Mouse (Mus musculus) cerebellum, adult 8-10 months (tissue): ENCODE data around the gene Gorab.

Experiments used
- DNase-seq: peaks from one replicate; pipeline ENCODE4 v3.0.0; 2022

The Gorab gene

DNA sequence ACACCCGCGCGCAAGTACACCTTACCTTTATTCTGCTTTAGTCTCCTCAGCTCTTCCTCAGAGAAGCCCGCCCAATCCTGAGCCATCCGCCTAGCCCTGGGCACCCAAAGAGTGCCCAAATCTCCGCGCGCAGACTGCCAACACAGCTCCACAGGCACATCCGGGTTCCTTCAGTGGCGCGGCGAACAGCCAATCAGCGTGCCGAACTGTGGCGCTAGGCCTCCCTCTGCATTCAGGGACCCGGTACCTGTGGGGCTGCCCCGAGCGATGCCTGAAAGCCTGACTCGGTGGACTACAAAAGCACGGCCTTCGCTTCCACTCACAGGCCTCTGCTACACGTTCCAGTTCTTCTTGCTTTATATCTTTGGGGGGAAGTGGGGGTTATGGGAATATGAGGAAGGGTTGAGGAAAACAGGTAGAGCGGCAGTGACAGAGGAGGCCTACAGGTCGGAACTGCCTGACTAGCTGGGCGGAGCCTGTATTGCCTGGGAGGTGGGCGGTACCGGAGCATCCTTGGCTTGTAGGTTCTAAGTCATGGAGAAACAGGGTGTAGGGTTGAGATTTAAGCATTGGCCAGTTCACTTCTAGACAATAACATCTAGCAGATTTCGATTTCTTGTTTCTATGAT is at the start of gene Gorab:
Gene Gorab, minus strand, starts transcription at position 172 of the 629 bp plus-strand sequence.
- DNase-seq: peak; percentile 97

DNA sequence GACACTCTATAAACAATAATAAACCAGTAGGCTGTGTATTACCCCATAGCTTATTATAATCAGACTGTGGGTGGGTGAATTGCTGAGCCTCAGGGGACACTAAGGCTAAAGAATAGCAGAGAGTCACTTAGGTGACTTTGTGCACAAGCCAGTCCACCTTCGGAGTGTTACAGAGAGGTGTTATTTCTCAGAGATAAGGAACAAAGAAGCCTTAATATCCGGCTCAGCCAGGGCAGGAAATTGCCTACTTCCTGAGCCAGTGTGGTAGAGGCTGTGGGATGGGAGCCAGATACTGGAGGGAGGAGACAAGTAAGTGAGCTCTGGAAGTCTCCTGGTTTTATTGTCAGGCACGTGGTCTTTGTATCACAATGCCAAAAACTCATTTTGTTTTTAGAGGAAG is 40.4 kb upstream of the Gorab start:
- DNase-seq: no peak

GRCm38 (mm10) chr1:163439002-163439401 is 35.5 kb upstream of the Gorab start:
- no peak for DNase-seq

DNA sequence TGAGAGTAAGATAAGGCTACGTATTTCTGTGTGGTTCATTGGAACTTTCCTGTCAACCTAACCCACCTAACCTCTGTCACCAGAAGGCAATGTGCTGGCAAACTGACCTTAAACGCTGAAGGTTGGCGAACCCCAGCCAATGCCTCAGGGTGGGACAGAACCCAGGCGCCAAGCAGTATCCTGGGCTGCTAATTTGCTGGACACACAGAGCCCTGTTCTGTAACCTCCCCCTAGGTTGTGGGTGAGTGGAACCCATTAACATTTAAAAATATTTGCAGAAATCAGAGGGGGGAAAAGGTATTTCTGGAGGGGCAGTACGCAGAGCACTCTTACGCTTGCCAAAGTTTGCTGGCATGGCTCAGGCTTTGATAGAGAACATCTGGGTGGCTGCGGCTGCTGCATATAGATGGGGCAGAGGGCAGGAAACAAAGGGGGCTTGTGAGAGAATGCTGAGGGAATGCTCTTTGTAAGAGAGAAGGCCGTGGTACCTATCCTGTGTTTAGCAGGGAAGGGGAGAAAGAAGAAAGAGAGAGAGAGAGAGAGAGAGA is 20.1 kb upstream of the Gorab start:
- no peak for DNase-seq

GRCm38 (mm10) chr1:163417191-163417590 is 13.7 kb upstream of the Gorab start:
- no peak for DNase-seq

GRCm38 (mm10) chr1:163414200-163414599 is 10.7 kb upstream of the Gorab start:
- no peak for DNase-seq

DNA sequence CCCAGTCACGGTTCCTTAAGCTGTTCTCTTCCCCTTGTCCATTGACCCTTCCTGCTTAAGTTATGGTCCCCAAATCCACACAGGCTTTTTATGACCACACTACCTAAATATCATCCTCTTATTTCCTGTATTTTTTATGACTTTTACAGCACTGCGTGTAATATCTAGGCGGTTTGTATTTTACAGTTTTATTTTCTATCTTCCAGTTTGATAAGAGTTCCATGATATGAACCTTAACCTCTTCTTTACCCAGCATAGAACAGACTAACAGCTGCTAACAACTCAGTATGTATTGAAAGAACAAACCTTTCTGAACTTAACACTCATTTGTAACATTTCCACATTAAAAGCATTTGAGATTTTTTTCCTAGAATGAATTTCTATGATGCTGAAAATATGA is 2.7 kb upstream of the Gorab start:
- DNase-seq: no peak

DNA sequence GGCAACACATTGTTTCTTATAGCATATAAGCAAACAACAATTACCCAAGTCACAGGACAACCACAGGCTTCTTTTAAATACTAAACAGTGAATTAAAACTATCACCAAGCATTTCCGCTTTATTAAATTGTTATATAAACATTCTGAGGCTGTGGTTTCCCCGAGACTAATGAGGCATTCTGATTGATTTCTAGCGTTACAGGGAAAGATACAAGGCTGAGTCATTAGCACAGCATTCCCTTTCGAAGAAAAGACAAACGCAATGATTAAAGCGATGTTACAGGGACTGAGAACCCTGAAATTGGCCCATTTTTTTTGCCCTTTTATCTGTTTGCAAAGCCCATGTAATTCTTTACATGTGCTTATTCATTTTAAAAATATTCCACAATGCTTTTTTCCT is 12.1 kb downstream of the Gorab start:
- DNase-seq: no peak

DNA sequence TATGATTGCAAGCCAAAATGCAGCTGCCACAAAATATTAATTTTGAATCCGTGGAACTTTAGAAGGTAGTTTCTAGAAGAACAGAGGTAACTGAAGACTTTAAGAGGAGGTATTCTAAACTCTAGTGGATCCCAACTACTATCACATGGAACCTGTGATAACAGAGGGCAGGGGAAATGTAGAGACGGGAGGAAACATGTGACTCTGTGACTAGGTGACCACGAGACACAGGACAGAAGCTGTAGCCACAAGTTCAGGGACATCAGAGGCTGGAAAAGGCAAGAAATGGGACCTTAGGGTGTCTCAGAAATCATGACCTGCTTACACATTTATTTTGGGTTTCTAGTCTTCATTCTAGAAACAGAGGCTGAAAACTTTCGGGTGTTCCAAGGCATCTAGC is 13.4 kb downstream of the Gorab start:
- DNase-seq: no peak

- no peak for DNase-seq
Observed at GRCm38 (mm10) chr1:163386196-163386595, 17.3 kb downstream of the Gorab start.

DNA sequence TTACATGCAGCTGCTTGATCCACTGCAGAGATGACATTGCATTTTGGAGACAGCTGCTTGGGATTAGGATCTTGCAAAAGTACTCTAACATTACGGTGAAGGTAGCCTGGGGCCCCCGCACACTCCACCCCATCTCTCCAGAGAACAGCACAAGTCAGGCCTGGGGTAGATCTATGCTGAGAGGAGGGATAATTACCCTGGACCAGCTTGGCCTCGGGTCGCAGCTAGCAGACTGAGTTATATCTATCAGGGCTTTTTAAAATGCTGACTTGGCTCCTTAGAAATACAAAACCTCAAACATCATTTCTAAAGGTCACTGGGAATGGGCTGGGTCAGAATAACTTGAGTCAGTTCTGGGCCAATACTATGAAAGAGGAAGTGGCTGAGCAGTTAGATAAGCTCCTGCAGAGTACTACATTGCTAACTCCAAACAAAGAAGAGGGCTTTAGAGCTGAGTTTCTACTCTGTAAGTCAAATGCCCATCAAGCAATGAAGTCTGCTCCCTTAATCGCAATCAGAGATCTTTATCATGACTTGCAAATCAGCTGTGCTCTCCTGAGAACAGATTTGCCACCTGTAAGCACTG is 19.9 kb downstream of the Gorab start:
- no peak for DNase-seq

- no peak for DNase-seq
Observed at GRCm38 (mm10) chr1:163382048-163382719, 21.3 kb downstream of the Gorab start.

- DNase-seq: no peak
Observed at GRCm38 (mm10) chr1:163380591-163380990, 22.9 kb downstream of the Gorab start.

- DNase-seq: no peak
Observed at GRCm38 (mm10) chr1:163380072-163380471, 23.4 kb downstream of the Gorab start.

DNA sequence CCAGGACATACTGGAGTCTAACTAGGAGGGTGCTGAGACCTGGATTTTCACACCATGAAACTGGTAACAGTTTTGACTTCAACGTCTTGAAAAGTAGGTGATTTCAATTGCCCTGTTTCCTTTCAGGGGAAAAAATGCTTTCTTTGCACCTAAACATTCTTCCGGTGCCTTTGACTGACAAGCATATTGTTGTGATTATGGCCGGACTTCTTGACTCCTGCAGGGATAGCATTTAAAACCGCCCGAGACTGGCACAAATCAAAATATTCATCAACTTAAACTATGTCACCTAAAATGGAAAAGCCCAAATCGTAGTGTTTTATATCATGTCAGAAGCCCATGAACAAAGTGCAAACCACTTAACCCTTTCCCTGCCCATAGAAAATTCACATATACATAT is 25.5 kb downstream of the Gorab start:
- no peak for DNase-seq

DNA sequence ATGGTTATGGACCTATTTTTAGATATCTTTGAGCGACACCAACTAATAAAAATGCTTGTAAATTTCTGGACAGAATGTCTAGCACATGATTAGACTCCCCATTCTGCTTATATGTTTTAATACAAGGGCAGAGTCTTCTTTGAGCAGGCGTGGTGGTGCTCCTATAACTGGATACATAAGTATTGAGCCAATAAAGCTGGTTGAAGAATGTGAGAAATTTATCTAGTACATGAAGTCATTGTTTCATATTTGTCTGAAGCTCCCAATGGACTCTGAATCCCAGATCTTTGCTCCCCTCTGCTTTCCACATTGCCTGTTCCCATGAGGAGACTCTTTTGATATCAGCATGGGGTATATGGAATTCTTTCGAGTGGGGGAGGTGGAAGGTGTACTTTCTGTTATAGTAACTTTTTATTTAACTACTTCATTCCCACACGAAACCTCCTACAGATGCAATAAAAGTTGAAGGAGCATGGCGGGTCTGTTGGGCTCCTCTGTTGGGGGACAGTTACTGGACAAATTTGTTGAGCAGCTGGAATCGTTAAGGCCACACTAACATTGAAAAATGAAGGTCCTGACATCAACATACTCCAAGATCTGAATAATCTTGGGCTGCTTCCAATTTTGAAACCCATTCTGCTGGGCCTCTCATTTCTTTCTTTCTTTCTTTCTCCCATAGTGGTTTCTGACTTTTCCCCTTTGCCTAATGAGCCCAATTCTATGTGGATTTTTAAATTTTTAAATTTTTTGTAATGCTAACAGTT is 26.5 kb downstream of the Gorab start:
- DNase-seq: no peak

GRCm38 (mm10) chr1:163374455-163374854 is 29.0 kb downstream of the Gorab start:
- no peak for DNase-seq

DNA sequence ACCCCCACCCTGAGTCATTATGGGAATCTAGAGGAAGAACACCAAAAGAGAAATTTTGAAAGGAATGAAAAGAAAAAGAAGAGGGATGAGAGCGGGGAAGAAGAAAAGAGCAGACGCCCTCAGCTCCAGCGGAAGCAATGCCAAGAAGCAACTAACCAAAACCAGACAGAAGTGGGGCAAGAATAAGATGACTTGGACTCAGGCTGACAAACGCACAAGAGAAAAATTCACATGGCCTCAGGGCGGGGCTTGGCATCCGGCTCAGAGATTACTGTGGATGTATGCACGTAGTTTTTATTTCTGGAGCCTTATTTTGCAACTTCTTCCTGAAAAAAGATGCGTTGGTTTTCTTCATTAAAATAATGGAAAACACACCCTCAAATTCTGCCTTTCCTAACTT is 41.3 kb downstream of the Gorab start:
- DNase-seq: no peak

DNA sequence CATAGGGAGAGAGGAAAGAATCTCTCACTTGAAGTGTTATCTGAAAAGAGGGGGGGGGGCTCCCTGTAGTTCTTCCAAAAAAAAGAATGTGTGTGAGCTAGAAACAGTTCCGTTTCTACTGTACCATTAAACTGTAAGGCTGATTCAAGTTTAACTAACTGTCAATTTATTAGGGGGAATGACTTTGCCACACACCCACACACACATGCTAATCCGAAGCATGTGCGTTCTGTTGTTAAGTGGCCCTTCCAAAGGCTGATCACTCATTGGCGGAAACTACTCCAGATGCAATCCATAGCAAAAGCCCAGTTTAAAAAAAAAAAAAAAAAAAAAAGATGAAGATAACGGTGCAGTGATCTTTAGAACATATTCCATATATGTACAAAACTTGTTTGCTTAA is 42.1 kb downstream of the Gorab start:
- DNase-seq: no peak

- DNase-seq: no peak
Observed at GRCm38 (mm10) chr1:163360796-163361195, 42.7 kb downstream of the Gorab start.

GRCm38 (mm10) chr1:163359521-163359920 is 43.9 kb downstream of the Gorab start:
- no peak for DNase-seq

- no peak for DNase-seq
Observed at GRCm38 (mm10) chr1:163358165-163358564, 45.3 kb downstream of the Gorab start.

DNA sequence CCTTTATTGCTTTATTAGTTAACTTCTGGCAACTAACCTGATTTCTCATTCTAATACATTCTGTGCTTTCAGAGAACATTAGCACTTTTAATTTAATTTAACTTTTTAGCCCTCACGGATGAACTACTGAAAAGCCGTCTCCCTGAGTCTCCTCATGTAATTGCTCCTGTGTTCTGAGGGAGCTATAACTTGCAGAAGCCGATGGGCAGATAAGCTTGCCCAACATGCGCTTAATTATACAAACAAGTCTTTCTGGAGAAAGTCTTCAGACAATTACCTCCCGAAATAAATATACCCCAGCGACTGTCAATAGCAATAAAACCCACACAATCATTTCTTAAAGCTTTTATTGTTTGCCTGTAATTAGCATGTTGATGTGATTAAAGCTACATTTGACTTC is 45.7 kb downstream of the Gorab start:
- no peak for DNase-seq
